Mouse (Mus musculus) midbrain, postnatal 0 days (tissue): ENCODE measurements around the gene Cga. TPM values are rescaled to one million over a fixed set of nuclear protein-coding genes. Genes with fewer than 3 reads are reported as not detected.
"Not testable (repeated sequence)": the region's sequence is repeated elsewhere in the genome, so short reads cannot be mapped to it uniquely, and the experiment has no call there.

Source experiments
- ATAC-seq: fragments of 200-750 bp; cut with Nextera tagmentation; 2 replicates; pipeline ENCODE4 v1.8.0; 2017; ENCODE audit warnings: moderate number of reproducible peaks, mild to moderate bottlenecking, moderate TSS enrichment, moderate library complexity; ENCODE audit not compliant: low FRiP score
- DNase-seq: peaks from one replicate; pipeline ENCODE4 v3.0.0-alpha.2; 2015; ENCODE audit warnings: low spot score
- H3K27ac ChIP-seq: fragments of 300-500 bp; sonication (generic); 2 replicates; pipeline ENCODE4 v1.5.1; 2014; ENCODE audit warnings: low read depth, mild to moderate bottlenecking, low read length, mixed read lengths
- H3K27me3 ChIP-seq: fragments of 300-500 bp; sonication (generic); 2 replicates; pipeline ENCODE4 v1.6.1; 2014; ENCODE audit warnings: low read length, control low read depth, mixed read lengths; ENCODE audit not compliant: insufficient read depth
- H3K36me3 ChIP-seq: fragments of 300-500 bp; sonication (generic); 2 replicates; pipeline ENCODE4 v1.6.1; 2014; ENCODE audit warnings: low read length, control low read depth, mixed read lengths; ENCODE audit not compliant: insufficient read depth
- H3K4me1 ChIP-seq: fragments of 300-500 bp; sonication (generic); 2 replicates; pipeline ENCODE4 v1.6.1; 2014; ENCODE audit warnings: mild to moderate bottlenecking, control low read depth, antibody characterized with exemption, low read length, mixed read lengths; ENCODE audit not compliant: insufficient read depth
- H3K4me2 ChIP-seq: fragments of 300-500 bp; sonication (generic); 2 replicates; pipeline ENCODE4 v1.6.1; 2014; ENCODE audit warnings: low read depth, mild to moderate bottlenecking, low read length, mixed read lengths; ENCODE audit not compliant: poor library complexity, severe bottlenecking
- H3K4me3 ChIP-seq: fragments of 300-500 bp; sonication (generic); 2 replicates; pipeline ENCODE4 v1.5.1; 2014; ENCODE audit warnings: low read depth, mild to moderate bottlenecking, low read length, moderate library complexity
- H3K9ac ChIP-seq: fragments of 300-500 bp; sonication (generic); replicated peaks from 2 replicates; pipeline ENCODE4 v1.6.1; 2014; ENCODE audit warnings: mild to moderate bottlenecking, low read length, moderate library complexity, mixed read lengths; ENCODE audit not compliant: poor library complexity, severe bottlenecking
- H3K9me3 ChIP-seq: fragments of 300-500 bp; sonication (generic); 2 replicates; pipeline ENCODE4 v1.6.1; 2016; ENCODE audit warnings: low read length, control low read depth
- CTCF ChIP-seq: IDR thresholded peaks from 2 replicates; pipeline ENCODE4 v1.5.1; 2016; ENCODE audit warnings: antibody characterized with exemption, mild to moderate bottlenecking
- WGBS: fragments of 180-500 bp; shearing (Covaris S2); extraction: QIAGEN DNeasy Blood & Tissue Kit; methylation state at CpG from one replicate; pipeline ENCODE4 v1.1.7; 2014; 5-methylcytosine and 5-hydroxymethylcytosine counted together
- polyA plus RNA-seq: library from polyadenylated mRNA; unstranded; fragments of >200 nt; fragmentation: Nextera tagmentation; extraction: Ambion mirVana; gene quantifications from 2 replicates; pipeline ENCODE4 v1.2.1, GENCODE M21; 2015
- total RNA-seq: library from RNA; depleted of rRNA; stranded (reverse); fragments of >200 nt; gene quantifications from 2 replicates; pipeline ENCODE4 v1.2.3, GENCODE M21; 2014; rRNA removed

The Cga gene
- total and polyA plus RNA-seq, 2 experiments from 2014 or later: not detected

DNA sequence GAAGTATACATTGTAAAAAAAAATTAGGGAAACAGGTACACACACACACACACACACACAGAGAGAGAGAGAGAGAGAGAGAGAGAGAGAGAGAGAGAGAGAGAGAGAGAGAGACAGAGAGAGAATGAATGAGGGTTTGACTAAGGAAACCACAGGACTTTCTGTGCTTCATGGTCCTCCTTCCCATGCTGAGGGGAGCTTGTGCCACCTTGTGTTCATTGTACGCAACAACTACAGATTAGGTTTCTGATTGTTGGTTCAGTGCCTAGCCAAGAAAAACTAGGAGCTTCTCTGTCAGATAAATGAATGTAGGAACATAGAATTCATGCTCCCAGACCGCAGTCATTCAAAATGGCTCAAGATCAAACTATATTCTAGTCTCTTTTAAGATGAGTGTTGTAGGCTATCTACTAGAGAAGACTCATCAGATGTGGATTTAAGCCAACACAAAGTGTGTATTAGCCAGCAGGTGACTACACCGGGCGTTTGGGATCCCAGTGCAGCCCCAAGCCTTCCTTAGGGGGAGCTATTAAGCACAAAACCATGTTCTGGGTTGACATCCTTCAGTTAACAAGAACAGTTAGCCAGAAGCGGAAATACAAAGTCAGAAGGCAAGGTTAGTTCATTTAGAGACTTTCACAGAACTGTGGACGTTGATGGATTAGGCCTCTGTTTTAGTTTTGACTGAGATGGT is 28.7 kb downstream of the Cga start:
- H3K27ac ChIP-seq: no peak overlapping the region
- H3K4me3 ChIP-seq: no peak overlapping the region
- no peaks in the 10 kb centered on the region for H3K4me1 ChIP-seq
- H3K9ac ChIP-seq: no peak overlapping the region
- ATAC-seq: peak; percentile 58; the same call in 1 of the 2 replicates
- H3K9me3 ChIP-seq: no peaks in the 10 kb centered on the region
- no peak overlapping the region for H3K4me2 ChIP-seq
- no peaks in the 10 kb centered on the region for H3K27me3 ChIP-seq
- TF ChIP-seq CTCF: peak; percentile 90
- 62% methylated on average over 6 of the region's 6 CpGs for WGBS
- peak; percentile 85 for DNase-seq
- no peaks in the 10 kb centered on the region for H3K36me3 ChIP-seq

GRCm38 (mm10) chr4:34928386-34928785 is 34.8 kb downstream of the Cga start:
- not testable (repeated sequence) for H3K9me3 ChIP-seq, H3K4me1 ChIP-seq, H3K27me3 ChIP-seq, DNase-seq, H3K9ac ChIP-seq, H3K4me3 ChIP-seq, ATAC-seq, H3K27ac ChIP-seq, H3K4me2 ChIP-seq, H3K36me3 ChIP-seq
- WGBS: 84% methylated on average over 7 of the region's 7 CpGs

GRCm38 (mm10) chr4:34941046-34941445 is 47.5 kb downstream of the Cga start:
- Histone ChIP-seq H3K9ac (no peak overlapping the region), H3K4me2 (no peak overlapping the region), H3K36me3 (no peaks in the 10 kb centered on the region), H3K9me3 (no peaks in the 10 kb centered on the region), H3K4me1 (no peaks in the 10 kb centered on the region), H3K27ac (no peak overlapping the region), H3K4me3 (no peak overlapping the region), H3K27me3 (no peaks in the 10 kb centered on the region)
- WGBS: 94% methylated on average over 25 of the region's 25 CpGs
- TF ChIP-seq CTCF: no peak
- ATAC-seq (no peak), DNase-seq (no peak)

DNA sequence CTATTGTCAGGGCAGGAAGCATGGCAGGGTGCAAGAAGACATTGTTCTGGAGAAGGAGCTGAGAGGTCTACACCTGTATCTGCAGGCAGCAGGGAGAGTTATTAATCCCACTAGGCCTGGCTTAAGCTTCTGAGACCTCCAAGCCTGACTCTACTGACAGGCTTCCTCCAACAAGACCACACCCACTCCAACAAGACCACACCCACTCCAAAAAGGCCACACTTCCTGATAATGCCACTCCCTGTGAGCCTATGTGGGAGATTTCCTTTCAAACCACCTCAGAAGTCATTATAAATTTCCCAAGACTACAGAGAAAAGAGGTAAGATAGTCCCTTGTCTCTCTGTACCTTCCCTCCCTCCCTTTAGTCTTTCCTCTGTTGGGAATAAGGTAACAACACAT is 53.6 kb downstream of the Cga start:
- Histone ChIP-seq H3K9me3 (no peaks in the 10 kb centered on the region), H3K27me3 (no peaks in the 10 kb centered on the region), H3K4me2 (no peak overlapping the region), H3K27ac (no peak overlapping the region), H3K4me1 (no peaks in the 10 kb centered on the region), H3K9ac (no peak overlapping the region), H3K4me3 (no peak overlapping the region), H3K36me3 (no peaks in the 10 kb centered on the region)
- no peak for DNase-seq
- TF ChIP-seq CTCF: no peak
- ATAC-seq: no peak

- no peaks in the 10 kb centered on the region for H3K4me1 ChIP-seq
These were observed 60.1 kb downstream of the Cga start for GRCm38 (mm10) chr4:34953716-34954115.

More at GRCm38 (mm10) chr4:34953716-34954115, 60.1 kb downstream of the Cga start:
- no peak for TF ChIP-seq CTCF
- Histone ChIP-seq H3K4me2 (no peak overlapping the region), H3K4me3 (no peak overlapping the region), H3K27me3 (no peaks in the 10 kb centered on the region), H3K27ac (no peak overlapping the region), H3K9me3 (no peaks in the 10 kb centered on the region), H3K9ac (no peak overlapping the region), H3K36me3 (no peaks in the 10 kb centered on the region)
- ATAC-seq (no peak), DNase-seq (no peak)
- 89% methylated on average over 10 of the region's 10 CpGs for WGBS

Other genes with a start within 250 kb of the Cga start
- gene Slc35a1, start 206.3 kb upstream of the Cga start, total RNA-seq: 19.8 and 22.2 TPM in 2 replicates
- gene Slc35a1, start 206.3 kb upstream of the Cga start, polyA plus RNA-seq: 32.9 and 35.7 TPM in 2 replicates
- gene Cfap206, start 163.6 kb upstream of the Cga start, total RNA-seq: 2.1 and 7.0 TPM in 2 replicates
- 2.5 and 2.9 TPM in 2 replicates for gene Cfap206, start 163.6 kb upstream of the Cga start, polyA plus RNA-seq
- gene Gm136, start 137.5 kb upstream of the Cga start, total RNA-seq: not detected in 2 replicates
- gene Gm136, start 137.5 kb upstream of the Cga start, polyA plus RNA-seq: 0.11 TPM in 1 of 2 replicates, not detected in the other
- gene Smim8, start 115.4 kb upstream of the Cga start, total RNA-seq: 9.9 and 15.3 TPM in 2 replicates
- gene Smim8, start 115.4 kb upstream of the Cga start, polyA plus RNA-seq: 48.8 and 52.3 TPM in 2 replicates
- 36.5 and 42.4 TPM in 2 replicates for gene Zfp292, start 10.8 kb upstream of the Cga start, total RNA-seq
- gene Zfp292, start 10.8 kb upstream of the Cga start, polyA plus RNA-seq: 15.9 and 18.9 TPM in 2 replicates